Comparison of ENCODE assay signal across 9 mouse cellular contexts in the genomic region with DNA sequence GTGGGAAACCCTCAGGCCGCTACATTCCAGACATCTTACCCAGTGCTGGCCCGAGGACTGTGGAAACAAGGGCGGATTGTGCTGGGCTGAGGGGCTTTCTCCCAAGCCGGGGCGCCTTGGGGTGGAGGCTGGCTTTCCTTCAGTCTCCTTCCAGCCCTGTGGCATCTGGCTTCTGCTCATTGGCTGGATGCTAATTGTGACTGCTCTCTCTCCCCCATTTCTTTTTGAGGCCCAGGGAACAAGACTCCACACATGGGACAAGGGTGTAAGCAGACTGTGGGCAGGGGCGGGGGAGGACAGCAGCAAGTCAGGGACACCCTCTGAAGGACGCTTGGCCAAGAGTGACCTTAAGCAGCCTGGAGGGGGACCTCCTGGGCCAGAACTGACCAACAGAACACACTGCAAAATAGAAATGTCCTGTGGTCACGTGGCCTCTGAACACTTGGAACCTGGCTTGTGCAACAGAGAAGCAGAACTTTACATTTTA. TPM values are rescaled to one million over a fixed set of nuclear protein-coding genes. Genes with fewer than 3 reads are reported as not detected.
A peak's percentile ranks its signal among the peaks of the same experiment; 100 is the strongest.
DNase-seq lines count a peak whose midpoint lies in the region; ATAC-seq lines count a peak whose summit lies in the region.
"Had no signal": no experiment of that assay in that cellular context is flagged by ENCODE, and none has a peak within 500 bp of the region (broad histone marks: within the 10 kb centered on the region; RNA-seq: fewer than 3 reads in every experiment).

No protein-coding gene starts in this region.

- peak; percentile 47 for ATAC-seq in forebrain, embryonic 13.5 days
- ATAC-seq in kidney, embryonic 16.5 days (ENCODE audit: low FRiP score, low TSS enrichment), result no peak
- ATAC-seq in midbrain, embryonic 16.5 days, result 0 out of 2 replicates have a peak, but pooled peaks have one; percentile 25

- WGBS in forebrain, embryonic 13.5 days, result 28% methylated on average over 8 of the region's 8 CpGs
- 32% methylated on average over 8 of the region's 8 CpGs for WGBS in kidney, embryonic 16.5 days
- WGBS in midbrain, embryonic 16.5 days, result 29% methylated on average over 8 of the region's 8 CpGs

- intact Hi-C loops in left cerebral cortex, postnatal 36 days (cut with DNase I), result no loop called here

- no peaks in the 10 kb centered on the region for H3K36me3 ChIP-seq in forebrain, embryonic 13.5 days (ENCODE audit: poor library complexity, severe bottlenecking)
- no peaks in the 10 kb centered on the region for H3K36me3 ChIP-seq in kidney, embryonic 16.5 days (ENCODE audit: insufficient read depth, low read length)
- no peaks in the 10 kb centered on the region for H3K36me3 ChIP-seq in midbrain, embryonic 16.5 days (ENCODE audit: control insufficient read depth, insufficient read depth, low read length)

- no peaks in the 10 kb centered on the region for H3K27me3 ChIP-seq in forebrain, embryonic 13.5 days
- H3K27me3 ChIP-seq in kidney, embryonic 16.5 days (ENCODE audit: insufficient read depth, low read length), result no peaks in the 10 kb centered on the region
- no peaks in the 10 kb centered on the region for H3K27me3 ChIP-seq in midbrain, embryonic 16.5 days (ENCODE audit: control insufficient read depth, insufficient read depth, low read depth, low read length)

- peak overlapping the region; percentile 18; the same call in 1 of the 2 replicates for H3K4me2 ChIP-seq in forebrain, embryonic 13.5 days
- no peak overlapping the region for H3K4me2 ChIP-seq in kidney, embryonic 16.5 days (replicated peaks; ENCODE audit: low read depth, low read length)
- no peak overlapping the region for H3K4me2 ChIP-seq in midbrain, embryonic 16.5 days (ENCODE audit: low read length)

- no peak overlapping the region for H3K4me3 ChIP-seq in forebrain, embryonic 13.5 days
- no peak overlapping the region for H3K4me3 ChIP-seq in kidney, embryonic 16.5 days (ENCODE audit: low read length)
- no peak overlapping the region for H3K4me3 ChIP-seq in midbrain, embryonic 16.5 days (ENCODE audit: low read depth, low read length)

- no peaks in the 10 kb centered on the region for H3K9me3 ChIP-seq in forebrain, embryonic 13.5 days (replicated peaks)
- no peaks in the 10 kb centered on the region for H3K9me3 ChIP-seq in kidney, embryonic 16.5 days (ENCODE audit: low read length)
- no peaks in the 10 kb centered on the region for H3K9me3 ChIP-seq in midbrain, embryonic 16.5 days (replicated peaks; ENCODE audit: control insufficient read depth, low read length, poor library complexity, severe bottlenecking)

- peak overlapping the region; percentile 61 for H3K9ac ChIP-seq in forebrain, embryonic 13.5 days
- peak overlapping the region; percentile 39 for H3K9ac ChIP-seq in kidney, embryonic 16.5 days (replicated peaks; ENCODE audit: low read length)
- peak overlapping the region; percentile 43; the same call in 1 of the 2 replicates for H3K9ac ChIP-seq in midbrain, embryonic 16.5 days (ENCODE audit: low read depth, low read length)

- peak overlapping the region; percentile 91 for H3K27ac ChIP-seq in forebrain, embryonic 13.5 days
- peak overlapping the region; percentile 90 for H3K27ac ChIP-seq in kidney, embryonic 16.5 days (ENCODE audit: low read length)
- peak overlapping the region; percentile 53 for H3K27ac ChIP-seq in midbrain, embryonic 16.5 days (ENCODE audit: low read length)

- H3K4me1 ChIP-seq in forebrain, embryonic 13.5 days, result peaks cover 47% of the 10 kb centered on the region
- peaks cover 40% of the 10 kb centered on the region for H3K4me1 ChIP-seq in kidney, embryonic 16.5 days (ENCODE audit: insufficient read depth, low read length)
- peaks cover 31% of the 10 kb centered on the region for H3K4me1 ChIP-seq in midbrain, embryonic 16.5 days (ENCODE audit: control insufficient read depth, insufficient read depth, low read length)

- peak; percentile 78 to 88 for DNase-seq in adrenal gland, adult (ENCODE audit: inconsistent age in 2 of 2, low spot score in 1 of 2)
- DNase-seq in adrenal gland, postnatal 4 days (ENCODE audit: low spot score in 2 of 2), result no peak
- DNase-seq in 3T3-L1 (ENCODE audit: low read depth, low spot score), result peak; percentile 60
- no peak for DNase-seq in layer of hippocampus, adult 11-12 months (ENCODE audit: low spot score)
- no peak for DNase-seq in left cerebral cortex, postnatal 36 days (ENCODE audit: low spot score in 2 of 2)

RNA-seq across cellular contexts. Expression of gene Gm10277, which starts 3.7 kb away (rescaled TPM):
- total RNA-seq in adrenal gland, postnatal 4 days (2021), result not detected
- polyA plus RNA-seq in forebrain, embryonic 13.5 days (2015; fragmentation: Nextera tagmentation; extraction: Ambion mirVana), result 2.9 and 3.2 TPM in 2 replicates
- polyA plus RNA-seq in kidney, embryonic 16.5 days (2015; fragmentation: Nextera tagmentation; extraction: Ambion mirVana), result 1.5 and 1.6 TPM in 2 replicates
- 2.0 and 2.5 TPM in 2 replicates for polyA plus RNA-seq in midbrain, embryonic 16.5 days (2015; fragmentation: Nextera tagmentation; extraction: Ambion mirVana)
- not detected for total RNA-seq in left cerebral cortex, postnatal 36 days (2021)
- total RNA-seq: hematopoietic stem cell, adult 5-6 weeks had no signal

RNA-seq across cellular contexts. Expression of gene Myo18a, which starts 28.2 kb away (rescaled TPM):
- 10 to 100 TPM; 90.0 to 90.8 TPM for total RNA-seq in adrenal gland, postnatal 4 days (2021)
- polyA plus RNA-seq in forebrain, embryonic 13.5 days (2015; fragmentation: Nextera tagmentation; extraction: Ambion mirVana), result 38.2 and 48.1 TPM in 2 replicates
- 32.4 and 38.1 TPM in 2 replicates for polyA plus RNA-seq in kidney, embryonic 16.5 days (2015; fragmentation: Nextera tagmentation; extraction: Ambion mirVana)
- 46.8 and 55.4 TPM in 2 replicates for polyA plus RNA-seq in midbrain, embryonic 16.5 days (2015; fragmentation: Nextera tagmentation; extraction: Ambion mirVana)
- total RNA-seq in left cerebral cortex, postnatal 36 days (2021), result 100 to 1,000 TPM; 141 to 180 TPM

Comparison
In these comparisons a context has a peak if more than half of its experiments do, and no peak if none do; other contexts are left out.
1. DNase-seq: peak in adrenal gland, adult (2 of 2) and 3T3-L1 (single experiment); none in adrenal gland, postnatal 4 days (0 of 2), layer of hippocampus, adult 11-12 months (single experiment) and left cerebral cortex, postnatal 36 days (0 of 2).
2. Peak in every context shown above with its lines, with median percentiles within 50 percentile points of each other: H3K27ac ChIP-seq and H3K9ac ChIP-seq.